Mouse (Mus musculus) left cerebral cortex, adult 8-10 months (tissue): Measurements from ENCODE around the gene Rnf111. TPM values are rescaled to one million over a fixed set of nuclear protein-coding genes. Genes with fewer than 3 reads are reported as not detected.
"Not testable (repeated sequence)": the region's sequence is repeated elsewhere in the genome, so short reads cannot be mapped to it uniquely, and the experiment has no call there.

Experiments used
- DNase-seq, 2 experiments: peaks; one replicate each; pipeline ENCODE4 v3.0.0; 2022; ENCODE audit warnings: low spot score in 2 of 2
- total RNA-seq, 4 experiments: library from RNA; stranded (reverse); gene quantifications; 2 replicates each; pipeline ENCODE4 v1.2.4; 2022

Gene Rnf111
- total RNA-seq, 4 experiments from 2014 or later, result 38.3 to 41.4 (median 39.9) TPM

DNA sequence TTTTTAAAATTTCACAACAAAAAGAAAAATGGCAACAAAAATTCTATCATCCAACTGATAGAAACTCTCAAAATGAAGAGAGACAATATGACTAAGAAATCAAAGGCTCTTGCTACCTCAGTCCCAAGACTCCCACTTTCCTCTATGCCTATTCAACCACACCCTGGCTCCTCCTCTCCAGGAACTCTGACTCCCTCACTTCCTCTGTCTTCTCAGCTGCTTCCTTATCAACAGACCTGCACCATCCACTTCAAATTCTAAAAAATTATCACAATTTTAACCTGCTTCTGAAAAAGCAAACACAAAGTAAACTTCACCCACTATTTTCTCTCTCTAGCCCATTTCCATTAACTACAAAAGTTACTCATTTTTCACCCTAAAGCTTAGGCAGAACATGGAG lies 6.5 kb downstream of the Rnf111 start:
- no peak for DNase-seq

DNA sequence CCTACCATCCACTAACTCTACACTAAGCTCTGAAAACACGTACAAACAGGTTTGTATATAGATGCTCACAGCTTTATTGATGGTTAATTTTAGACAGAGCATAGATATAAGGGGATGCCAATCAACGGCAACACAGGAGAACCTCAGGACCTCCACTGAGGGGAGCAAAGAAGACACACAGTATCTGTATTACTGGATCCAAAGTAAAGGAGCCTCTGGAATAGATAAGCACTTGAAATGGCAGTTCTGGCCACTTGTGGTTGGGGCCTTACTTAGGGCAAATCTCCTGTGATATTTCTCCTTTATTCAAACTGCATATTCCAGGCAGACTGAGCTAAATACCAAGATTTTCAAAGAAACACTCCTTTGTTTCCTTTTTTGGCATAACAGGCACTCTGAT lies 10.5 kb downstream of the Rnf111 start:
- DNase-seq, result no peak

DNA sequence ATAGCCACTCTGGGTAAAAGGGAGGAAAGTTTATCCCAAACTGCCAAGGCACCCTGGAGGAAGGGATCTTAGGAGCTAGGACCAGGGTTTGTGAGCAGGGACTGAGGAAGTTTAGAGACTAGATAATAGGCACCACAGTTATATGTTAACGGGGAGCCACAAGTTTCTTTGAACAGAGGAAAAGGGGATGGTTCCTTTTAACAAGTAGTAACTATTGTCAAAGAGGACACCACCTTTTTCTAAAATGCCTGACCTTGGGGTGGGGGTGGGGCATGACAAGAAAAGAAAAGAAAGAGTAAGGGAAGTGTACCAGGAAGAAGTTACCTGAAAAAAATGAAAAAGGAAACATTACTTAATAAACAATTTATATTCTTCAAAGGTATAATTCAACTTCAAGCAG lies 12.3 kb downstream of the Rnf111 start:
- no peak for DNase-seq

DNA sequence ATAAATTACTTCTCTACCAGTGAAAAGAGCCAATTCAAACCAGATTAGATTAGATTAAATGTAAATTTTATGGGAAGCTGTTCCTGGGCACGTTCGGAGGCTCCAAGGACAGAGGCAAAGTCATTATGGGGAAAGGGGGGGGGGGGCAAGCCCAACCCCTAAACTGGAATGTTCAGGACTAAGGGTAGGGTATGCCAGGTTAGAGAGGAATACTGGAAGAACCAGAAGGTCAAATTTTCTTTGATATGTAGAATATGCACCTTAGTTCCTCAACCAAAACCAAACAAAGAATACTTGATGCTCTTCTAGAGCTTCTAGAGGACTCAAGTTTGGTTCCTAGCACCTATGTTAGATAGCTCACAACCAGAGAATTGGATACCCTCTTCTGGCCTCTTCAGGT lies 16.1 kb downstream of the Rnf111 start:
- no peak for DNase-seq

DNA sequence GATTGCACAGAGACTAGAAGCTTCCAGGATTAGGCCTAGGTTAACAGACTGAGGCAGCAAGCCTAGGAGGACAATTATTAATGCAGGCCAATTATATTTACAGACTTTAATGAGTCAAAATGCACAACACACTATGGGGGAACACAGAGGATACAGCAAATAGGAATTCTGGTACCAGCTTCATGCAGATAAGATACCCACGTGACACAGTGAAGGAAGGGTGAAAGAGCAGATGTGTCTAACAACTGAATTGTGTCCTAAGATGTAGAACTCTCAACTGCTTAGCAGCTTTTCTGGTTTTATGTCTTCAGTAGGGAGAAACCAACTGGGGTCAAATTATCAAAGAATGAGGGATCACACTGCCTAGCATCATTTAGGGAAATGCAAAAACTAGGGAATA lies 17.7 kb downstream of the Rnf111 start:
- no peak for DNase-seq

DNA sequence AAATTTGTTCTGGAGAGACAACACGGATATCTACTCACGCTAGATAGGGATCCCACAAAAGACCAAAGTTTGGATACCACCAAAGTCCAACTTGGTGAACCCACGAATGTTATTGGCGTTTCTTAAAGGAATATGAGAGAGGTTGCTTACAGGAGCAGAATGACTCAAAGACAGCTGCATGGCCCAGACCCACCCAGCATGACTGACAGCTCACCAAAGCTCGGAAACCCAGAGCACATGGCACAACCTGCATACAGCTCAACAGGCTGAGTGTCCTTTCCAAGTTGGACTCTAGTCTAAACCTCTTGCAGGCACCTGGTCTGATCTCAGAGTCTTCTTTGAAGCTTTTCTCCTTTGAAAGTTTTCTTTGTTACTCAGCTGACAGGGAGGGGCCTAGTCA lies 20.0 kb downstream of the Rnf111 start:
- no peak for DNase-seq

DNA sequence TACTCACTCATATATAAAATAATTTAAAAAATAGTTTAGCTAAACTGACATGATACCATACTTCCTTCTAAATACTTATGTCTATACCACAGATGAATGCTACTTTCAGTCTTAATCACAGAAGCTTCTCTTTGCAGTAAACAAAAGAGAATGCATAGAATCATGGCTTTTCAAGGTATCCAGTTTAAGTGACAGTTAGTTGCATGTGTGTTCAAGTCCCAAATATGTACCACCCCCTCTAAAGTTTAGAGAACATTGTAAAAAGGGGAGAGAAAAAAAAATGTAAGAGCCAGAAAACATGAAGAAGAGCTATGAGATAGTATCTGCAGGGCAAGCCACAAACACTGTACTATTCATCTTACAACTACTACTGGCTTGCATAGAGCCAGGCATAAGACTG lies 21.7 kb downstream of the Rnf111 start:
- no peak for DNase-seq

DNA sequence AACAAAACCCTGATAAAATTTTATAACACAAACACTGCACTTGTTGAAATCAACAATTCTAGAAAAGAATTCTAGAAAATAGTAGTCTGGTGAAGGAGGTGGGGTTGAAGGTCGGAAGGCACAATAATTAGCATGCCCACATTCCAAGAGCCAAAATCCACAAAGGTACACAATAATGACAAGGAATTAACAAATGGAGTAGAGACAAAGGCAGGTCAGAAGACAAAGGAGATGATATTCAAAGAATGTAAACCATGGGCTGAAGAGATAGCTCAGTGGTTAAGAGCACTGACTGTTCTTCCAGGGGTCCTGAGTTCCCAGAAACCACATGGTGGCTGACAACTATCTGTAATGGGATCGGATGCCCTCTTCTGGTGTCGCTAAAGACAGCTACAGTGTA lies 26.3 kb downstream of the Rnf111 start:
- no peak for DNase-seq

DNA sequence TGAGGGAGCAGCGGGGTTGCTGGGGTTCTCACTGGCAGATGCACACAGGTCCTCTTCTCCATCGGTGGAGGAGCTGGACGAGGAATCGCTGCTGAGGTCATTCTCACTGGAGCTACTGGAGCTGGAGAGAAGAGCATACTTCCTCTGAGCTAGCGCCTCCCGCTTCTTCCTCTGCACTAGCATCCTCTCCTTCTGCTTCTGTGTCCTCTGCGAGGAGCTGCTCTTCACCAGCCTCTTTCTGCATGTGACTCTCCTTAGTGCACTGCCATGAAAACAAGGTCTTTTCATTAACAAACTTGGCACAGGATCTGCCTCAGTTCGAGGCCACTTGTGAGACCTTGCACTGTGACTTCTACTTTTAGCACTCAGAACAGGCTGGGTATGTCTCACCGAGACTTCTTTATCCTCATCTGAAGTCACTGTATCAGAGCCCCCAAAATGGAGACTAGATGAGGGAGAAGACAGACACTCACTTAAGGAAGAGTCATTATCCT lies 27.7 kb downstream of the Rnf111 start:
- no peak for DNase-seq

DNA sequence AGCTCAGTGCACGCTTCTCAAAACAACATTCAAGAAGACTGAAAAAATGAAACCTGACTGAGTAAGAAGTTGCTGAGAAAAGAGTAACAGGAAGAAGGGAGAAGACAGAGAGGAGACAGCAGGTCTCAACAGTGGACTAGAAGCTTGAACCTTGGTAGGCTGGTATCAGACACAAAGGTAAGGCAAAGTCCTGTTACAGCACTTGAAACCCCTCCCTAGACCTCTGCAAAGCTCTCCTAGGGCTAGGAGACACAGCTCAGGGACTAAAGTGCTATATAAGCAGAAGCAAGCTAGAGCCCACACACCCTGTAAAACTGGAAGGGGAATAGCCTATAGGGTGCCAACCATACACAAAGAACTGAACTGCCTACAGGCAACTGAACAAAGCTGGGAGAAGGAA lies 30.1 kb downstream of the Rnf111 start:
- no peak for DNase-seq

DNA sequence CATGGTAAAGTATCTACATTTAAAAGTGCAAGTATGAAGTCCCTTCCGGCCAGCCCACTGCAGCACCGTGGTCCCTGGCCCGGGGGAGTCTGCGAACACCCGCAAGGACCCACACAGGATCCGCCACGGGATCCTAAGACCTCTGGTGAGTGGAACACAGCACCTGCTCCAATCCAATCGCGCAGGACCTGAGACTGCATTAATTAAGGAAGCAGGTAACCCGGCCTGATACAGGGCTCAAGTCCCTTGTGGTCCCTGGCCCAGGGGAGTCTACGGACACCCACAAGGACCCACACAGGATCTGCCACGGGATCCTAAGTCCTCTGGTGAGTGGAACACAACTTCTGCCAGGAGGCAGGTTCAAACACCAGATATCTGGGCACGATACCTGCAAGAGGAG lies 40.4 kb downstream of the Rnf111 start:
- DNase-seq, result not testable (repeated sequence)

DNA sequence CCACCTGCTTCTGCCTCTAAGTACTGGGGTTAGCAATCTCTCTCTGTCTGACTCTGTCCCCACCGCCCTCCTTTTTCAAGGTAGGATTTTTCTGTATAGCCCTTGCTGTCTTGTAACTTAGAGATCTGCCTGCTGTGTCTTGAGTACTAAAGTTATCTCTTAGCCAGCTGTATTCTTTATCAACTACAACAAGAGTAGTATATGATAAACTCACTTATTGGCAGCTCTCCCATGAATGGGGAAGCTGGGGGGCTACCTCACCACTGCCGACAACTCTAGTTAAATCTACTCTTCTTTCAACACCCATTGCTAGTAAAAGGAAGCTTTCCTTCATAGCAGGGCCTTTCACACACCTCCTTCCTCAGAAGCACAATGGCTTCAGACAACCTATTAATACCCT lies 51.2 kb downstream of the Rnf111 start:
- DNase-seq, result no peak

DNA sequence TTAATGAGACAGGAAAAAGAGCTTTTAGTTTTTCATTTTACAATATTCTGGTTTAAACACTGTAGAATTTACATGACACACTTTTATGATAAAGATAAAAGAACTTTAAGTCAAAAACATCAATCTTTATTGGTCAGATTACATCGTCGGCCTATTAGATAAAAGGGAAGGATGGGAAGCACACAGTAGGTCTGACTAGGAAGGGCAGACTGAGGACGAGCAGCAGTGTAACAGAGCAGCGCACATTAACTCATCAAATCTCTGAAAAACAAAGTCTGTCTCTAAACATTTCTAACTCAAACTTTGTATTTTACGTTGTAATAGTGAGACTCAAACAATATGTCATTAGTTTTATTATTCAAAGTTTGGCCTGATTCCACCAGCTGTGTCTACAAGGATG lies 54.5 kb downstream of the Rnf111 start:
- no peak for DNase-seq

DNA sequence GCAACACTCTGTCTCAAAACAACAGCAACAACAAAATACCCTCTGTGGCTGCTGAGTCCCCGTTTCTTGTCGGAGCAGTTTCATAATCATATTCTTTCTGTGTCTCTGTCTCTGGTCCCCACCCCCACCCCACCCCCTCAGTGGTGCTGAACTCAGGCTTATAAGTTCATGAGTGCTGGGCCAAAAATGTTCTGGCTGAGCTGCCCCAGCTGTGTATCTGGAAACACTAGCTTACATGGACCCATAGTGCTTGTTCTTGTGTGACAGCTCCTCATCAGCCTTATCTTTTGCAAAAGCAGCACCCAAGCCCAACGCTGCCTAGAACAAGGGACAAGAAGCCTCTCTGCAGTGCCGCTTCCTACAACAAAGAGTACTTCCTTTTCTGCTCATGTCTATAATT lies 63.6 kb downstream of the Rnf111 start:
- no peak for DNase-seq

DNA sequence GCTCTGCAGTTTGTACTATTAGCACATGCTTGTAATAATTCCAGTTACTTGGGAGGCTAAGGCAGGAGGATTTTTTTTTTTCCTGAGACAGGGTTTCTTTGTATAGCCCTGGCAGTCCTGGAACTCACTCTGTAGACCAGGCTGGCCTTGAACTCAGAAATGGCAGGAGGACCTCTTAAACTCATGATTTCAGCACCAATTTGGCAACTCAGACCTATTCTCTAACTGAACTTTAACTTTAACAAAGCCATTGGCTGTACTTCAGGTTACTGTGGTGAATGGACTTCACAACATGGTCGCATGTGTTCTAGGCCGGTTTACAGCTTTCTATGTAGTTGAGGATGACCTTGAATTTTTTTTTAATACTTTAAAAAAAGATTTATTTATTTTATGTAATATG lies 80.9 kb downstream of the Rnf111 start:
- DNase-seq, result no peak

DNA sequence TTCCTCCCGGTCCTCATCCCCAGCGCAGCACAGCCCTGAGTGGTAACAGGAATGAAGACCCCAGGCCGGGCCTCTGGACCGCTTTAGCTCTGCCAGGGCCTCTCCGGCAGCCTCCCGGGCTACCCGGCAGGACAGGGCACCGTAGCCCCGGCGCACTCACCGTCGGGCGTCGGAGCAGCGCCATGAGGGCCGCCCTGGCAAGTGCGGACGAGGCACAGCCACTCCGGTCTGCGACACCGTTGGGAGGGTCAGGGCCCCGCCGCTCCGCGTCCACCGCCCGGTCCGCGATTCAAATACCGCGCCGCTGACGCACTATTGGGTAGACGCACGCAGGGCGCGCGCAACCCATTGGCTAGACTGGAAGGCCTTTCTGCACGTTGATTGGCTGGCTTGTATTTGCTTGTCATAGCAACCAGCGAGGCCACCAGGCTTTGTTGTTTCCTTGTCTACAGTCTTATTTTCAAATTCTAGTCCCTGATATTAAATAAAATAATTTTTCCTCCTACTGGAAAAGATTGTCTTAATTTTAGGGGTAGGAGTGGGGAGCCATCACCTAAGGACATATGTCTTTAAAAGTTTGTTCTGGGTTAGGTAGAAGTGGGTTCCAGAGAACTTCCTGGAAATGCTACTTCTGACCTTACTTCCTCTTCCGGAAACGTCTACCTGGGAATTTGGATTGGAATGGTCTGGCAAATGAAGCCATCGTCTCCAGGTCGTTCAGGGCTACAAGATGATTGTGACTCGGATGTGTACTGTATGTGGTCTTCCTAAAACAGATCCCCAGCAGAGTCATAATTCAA lies 82.1 kb downstream of the Rnf111 start, which contains the start of gene Ccnb2:
Ccnb2 (minus strand) TSS at position 291 of the 800 bp plus-strand sequence.
- peak; percentile 56 to 86 for DNase-seq

DNA sequence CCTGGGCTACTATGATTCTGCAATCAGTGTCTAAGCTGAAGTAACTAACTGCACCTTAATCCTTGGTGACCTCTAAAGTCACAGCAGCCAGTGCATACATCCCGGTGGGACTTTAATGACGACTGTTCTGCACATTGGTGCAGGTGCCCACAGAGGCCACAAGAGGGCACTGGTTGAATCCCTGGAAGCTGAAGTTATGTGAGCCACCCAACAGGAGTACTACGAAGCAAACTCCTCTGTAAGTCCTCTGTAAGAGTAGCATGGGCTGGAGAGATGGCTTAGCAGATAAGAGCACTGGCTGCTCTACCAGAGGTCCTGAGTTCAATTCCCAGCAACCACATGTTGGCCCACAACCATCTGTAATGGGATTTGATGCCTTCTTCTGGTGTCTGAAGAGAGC lies 87.1 kb downstream of the Rnf111 start:
- no peak for DNase-seq

DNA sequence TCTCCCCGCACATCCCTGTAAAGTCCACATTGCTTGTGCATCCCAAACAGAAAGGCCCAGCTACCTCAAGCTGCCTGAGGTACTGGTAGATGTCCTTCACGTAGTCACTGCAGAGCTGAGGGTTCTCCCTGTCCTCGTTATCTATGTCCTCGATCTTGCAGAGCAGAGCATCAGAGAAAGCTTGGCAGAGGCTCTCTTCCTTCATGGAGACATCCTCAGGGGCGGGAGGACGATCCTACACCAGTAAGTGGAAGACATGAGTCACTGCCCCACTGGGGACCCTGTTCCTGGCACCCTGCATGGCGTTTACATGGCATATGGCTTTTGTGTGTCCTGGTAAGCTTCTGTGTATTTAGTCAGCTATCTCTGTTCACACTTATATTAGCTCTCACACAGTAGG lies 90.5 kb downstream of the Rnf111 start:
- no peak for DNase-seq

DNA sequence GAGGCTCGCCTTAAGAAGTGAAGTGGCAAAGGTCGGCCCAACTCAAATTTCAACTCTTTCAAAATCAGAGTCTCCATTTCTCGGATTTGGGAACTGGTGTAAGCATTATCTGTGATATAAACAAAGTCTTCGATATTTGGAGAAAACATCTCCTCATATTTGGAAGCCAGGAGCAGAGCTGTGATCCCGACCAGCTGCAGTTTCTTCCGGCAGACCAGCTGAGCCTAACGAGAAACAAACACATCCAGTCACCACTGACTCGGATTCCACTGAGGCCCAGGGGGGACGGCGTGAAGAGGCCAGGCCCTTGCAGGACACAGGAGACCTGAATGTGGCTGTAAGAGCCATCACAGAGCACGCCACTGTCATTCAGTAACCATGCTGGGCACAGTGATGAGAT lies 92.9 kb downstream of the Rnf111 start:
- no peak for DNase-seq

DNA sequence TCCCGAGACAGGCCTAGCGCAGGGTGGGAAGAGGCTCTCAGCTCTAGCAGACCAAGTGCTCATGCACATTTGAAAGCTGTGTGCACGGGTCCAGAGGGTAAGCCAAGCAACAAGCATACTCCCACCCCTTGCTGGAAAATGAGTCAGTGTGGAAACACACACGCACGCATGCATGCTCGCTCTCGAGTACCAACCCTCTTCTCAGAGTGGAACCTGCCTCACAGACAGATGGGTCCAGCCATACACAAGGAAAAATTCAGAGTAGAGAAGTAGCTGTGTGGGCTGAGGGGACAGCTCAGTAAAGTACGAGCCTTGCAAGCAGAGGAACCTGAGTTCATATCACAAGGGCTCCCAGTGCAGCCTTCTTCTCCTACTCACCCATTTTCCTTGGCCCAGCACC lies 93.8 kb downstream of the Rnf111 start:
- no peak for DNase-seq

DNA sequence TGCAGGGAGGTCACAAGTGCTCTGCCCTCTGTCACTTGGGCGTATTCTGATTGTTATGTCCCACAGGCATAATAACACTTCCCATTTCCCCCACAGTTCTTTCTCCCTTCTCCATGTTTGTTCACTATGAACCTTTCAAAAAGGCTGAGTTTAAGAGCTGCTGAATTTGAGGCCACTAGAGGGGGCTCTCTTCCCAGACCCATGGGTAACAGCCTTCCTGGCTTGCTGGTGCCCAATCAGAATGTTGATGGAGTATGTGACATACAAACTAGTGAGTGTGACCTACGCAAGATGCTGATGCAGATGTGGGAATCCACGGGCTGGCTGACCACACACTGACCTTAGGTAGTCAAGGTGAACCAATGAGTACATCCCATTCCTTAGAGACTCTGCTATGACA lies 94.7 kb downstream of the Rnf111 start:
- no peak for DNase-seq

DNA sequence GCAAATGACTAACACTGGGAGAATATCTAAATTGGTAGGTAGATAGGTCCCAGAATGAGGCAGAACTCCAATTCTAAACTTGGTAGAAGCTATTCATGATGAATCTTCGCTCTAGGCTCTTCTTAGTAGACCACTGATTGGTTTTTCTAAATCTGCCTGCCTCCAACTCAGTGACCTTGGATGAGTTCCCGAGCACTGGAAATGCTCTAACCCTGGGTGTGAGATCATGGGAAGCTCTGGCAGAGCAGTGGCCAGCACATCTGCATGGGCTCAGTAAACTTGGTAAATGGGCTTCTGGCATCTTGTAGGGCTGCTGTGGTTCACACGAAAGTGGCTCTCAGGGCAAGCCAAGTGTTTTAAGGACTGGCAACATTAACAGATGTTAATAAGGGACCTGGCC lies 96.9 kb downstream of the Rnf111 start:
- DNase-seq, result no peak

DNA sequence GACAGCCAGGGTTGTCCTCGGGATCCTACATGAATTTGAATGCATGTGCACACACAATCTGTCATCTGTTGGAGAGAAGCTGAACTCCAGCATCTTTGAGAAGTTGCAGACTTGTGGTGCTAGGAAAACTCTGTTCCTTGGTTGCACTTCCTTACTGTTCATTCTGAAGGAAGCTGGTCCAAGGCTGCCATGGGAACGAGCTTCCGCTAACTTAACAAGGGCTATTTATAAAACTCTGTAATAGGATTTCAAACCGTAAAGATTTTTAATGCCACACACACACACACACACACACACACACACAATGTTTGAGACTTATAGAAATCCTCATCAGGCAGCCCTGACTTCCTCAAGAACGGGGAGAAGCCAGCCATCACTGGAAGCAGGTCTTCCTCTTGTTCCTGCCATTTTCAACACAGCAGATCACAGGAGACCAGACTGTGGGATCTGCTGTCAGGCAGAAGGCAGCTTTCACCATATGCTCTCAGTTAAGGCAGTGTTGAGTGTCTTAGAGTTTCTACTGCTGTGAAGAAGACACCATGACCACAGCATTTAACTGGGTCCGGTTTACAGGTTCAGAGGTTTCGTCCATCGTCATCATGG lies 101.5 kb downstream of the Rnf111 start:
- DNase-seq, result peak in 1 of 2 experiments; percentile 38
